ENCODE assay signal across 10 mouse cellular contexts in the genomic region with DNA sequence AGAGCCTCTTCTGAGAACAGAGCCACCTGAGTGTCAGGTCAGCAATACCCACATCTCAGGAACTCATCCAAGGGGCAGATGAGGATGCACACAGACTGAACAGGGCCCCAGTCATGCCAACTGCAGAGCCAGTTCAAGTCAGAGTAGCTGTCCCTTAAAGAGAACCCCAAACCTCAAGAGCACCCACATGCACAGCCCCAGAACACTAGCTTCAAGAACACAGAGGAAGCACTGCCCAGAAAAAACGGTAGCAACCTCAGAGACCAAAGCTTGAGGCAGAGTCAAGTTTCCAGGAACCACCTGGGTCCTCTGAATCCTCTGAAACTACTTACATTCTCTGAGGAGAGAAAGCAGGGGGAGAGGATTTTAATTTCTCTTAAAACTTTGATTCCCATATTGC. TPM values are rescaled to one million over a fixed set of nuclear protein-coding genes. Genes with fewer than 3 reads are reported as not detected.
A peak's percentile ranks its signal among the peaks of the same experiment; 100 is the strongest.
DNase-seq lines count a peak whose midpoint lies in the region; ATAC-seq and TF ChIP-seq lines count a peak whose summit lies in the region.
"Had no signal": no experiment of that assay in that cellular context is flagged by ENCODE, and none has a peak within 500 bp of the region (broad histone marks: within the 10 kb centered on the region; RNA-seq: fewer than 3 reads in every experiment).

No protein-coding gene starts in this region.

- peak overlapping the region; percentile 78; the same call in 1 of the 2 replicates for H3K27ac ChIP-seq in heart, adult 2 months
- no peak overlapping the region for H3K27ac ChIP-seq in neural tube, embryonic 12.5 days
- H3K27ac ChIP-seq in midbrain, embryonic 13.5 days: no peak overlapping the region

- no peak overlapping the region for H3K4me3 ChIP-seq in heart, adult 2 months
- H3K4me3 ChIP-seq in neural tube, embryonic 12.5 days: no peak overlapping the region
- H3K4me3 ChIP-seq in midbrain, embryonic 13.5 days (replicated peaks): peak overlapping the region; percentile 87; the same call in 1 of the 2 replicates

- DNase-seq in heart, adult 2 months: no peak
- DNase-seq in heart, adult 8-10 months (ENCODE audit: low spot score): no peak
- no peak for DNase-seq in neural tube, embryonic 10.5 days (ENCODE audit: extremely low spot score, low spot score)
- DNase-seq in yolk sac, embryonic 10.5 days (ENCODE audit: low spot score): no peak
- DNase-seq in right cerebral cortex, adult 2 months (ENCODE audit: low spot score in 2 of 2): no peak
- DNase-seq: adrenal gland, postnatal 14 days had no signal

- H3K79me2 ChIP-seq in heart, adult 2 months (replicated peaks; ENCODE audit: control insufficient read depth, insufficient read depth, low read length): peaks cover 4% of the 10 kb centered on the region

- H3K4me1 ChIP-seq in heart, adult 2 months (ENCODE audit: control insufficient read depth, insufficient read depth, low read length): peaks cover 29% of the 10 kb centered on the region
- peaks cover 37% of the 10 kb centered on the region for H3K4me1 ChIP-seq in neural tube, embryonic 12.5 days
- peaks cover 49% of the 10 kb centered on the region for H3K4me1 ChIP-seq in midbrain, embryonic 13.5 days (replicated peaks)

- ATAC-seq in neural tube, embryonic 12.5 days (ENCODE audit: low FRiP score, low read depth): no peak
- ATAC-seq in midbrain, embryonic 13.5 days: no peak
- ATAC-seq in monocyte, adult 5-6 weeks (replicated peaks; ENCODE audit: insufficient number of reproducible peaks, low FRiP score, low TSS enrichment, poor library complexity, severe bottlenecking): no peak

- no peaks in the 10 kb centered on the region for H3K9me3 ChIP-seq in neural tube, embryonic 12.5 days
- no peaks in the 10 kb centered on the region for H3K9me3 ChIP-seq in midbrain, embryonic 13.5 days

- H3K27me3 ChIP-seq in heart, adult 2 months (ENCODE audit: control insufficient read depth, insufficient read depth, low read length): no peaks in the 10 kb centered on the region
- H3K27me3 ChIP-seq in neural tube, embryonic 12.5 days (replicated peaks): no peaks in the 10 kb centered on the region
- H3K27me3 ChIP-seq in midbrain, embryonic 13.5 days: no peaks in the 10 kb centered on the region

- 7% methylated on average over 1 of the region's 1 CpGs for WGBS in heart, adult 2 months
- WGBS in neural tube, embryonic 12.5 days: 57% methylated on average over 1 of the region's 1 CpGs
- WGBS in midbrain, embryonic 13.5 days: 70% methylated on average over 1 of the region's 1 CpGs

- H3K9ac ChIP-seq in heart, adult 2 months (ENCODE audit: low read depth, low read length): no peak overlapping the region
- no peak overlapping the region for H3K9ac ChIP-seq in neural tube, embryonic 12.5 days
- H3K9ac ChIP-seq in midbrain, embryonic 13.5 days (replicated peaks): peak overlapping the region; percentile 92; the same call in 1 of the 2 replicates

- no peak for TF ChIP-seq EP300 in heart, adult 2 months (IDR thresholded peaks at IDR 0.05; ENCODE audit: insufficient read depth, low read depth, low read length)

- no peaks in the 10 kb centered on the region for H3K36me3 ChIP-seq in heart, adult 2 months (ENCODE audit: control insufficient read depth, insufficient read depth, low read length)
- peaks cover 13% of the 10 kb centered on the region for H3K36me3 ChIP-seq in neural tube, embryonic 12.5 days
- H3K36me3 ChIP-seq in midbrain, embryonic 13.5 days: peaks cover 7% of the 10 kb centered on the region; the same call in 1 of the 2 replicates

- intact Hi-C loops in heart, adult 2 months (cut with DNase I): loop anchor here (10.0 kb wide), 1 partner anchor 309 kb away; a partner anchor contains a TSS

- TF ChIP-seq CTCF in heart, adult 2 months (IDR thresholded peaks at IDR 0.05): no peak

- H3K4me2 ChIP-seq in neural tube, embryonic 12.5 days (replicated peaks): peak overlapping the region; percentile 93
- H3K4me2 ChIP-seq in midbrain, embryonic 13.5 days (replicated peaks): peak overlapping the region; percentile 87

- no peak for TF ChIP-seq POLR2A in heart, adult 2 months (IDR thresholded peaks at IDR 0.05; ENCODE audit: insufficient read depth, low read depth, low read length)

RNA-seq across cellular contexts. Expression of a gene that starts 1.5 kb away (rescaled TPM):
- total RNA-seq in heart, adult 2 months (2021): 10 to 100 TPM; 19.6 to 22.7 TPM
- 36.0 and 51.5 TPM in 2 replicates for polyA plus RNA-seq in heart, adult 2 months (2012; rRNA removed)
- total RNA-seq in heart, adult 8-10 months (2022): 10 to 100 TPM; 19.5 to 24.0 (median 20.8) TPM
- polyA plus RNA-seq in neural tube, embryonic 12.5 days (2016; fragmentation: Nextera tagmentation; extraction: Ambion mirVana): 16.7 and 17.7 TPM in 2 replicates
- 10.1 and 11.9 TPM in 2 replicates for polyA plus RNA-seq in midbrain, embryonic 13.5 days (2015; fragmentation: Nextera tagmentation; extraction: Ambion mirVana)
- total RNA-seq in monocyte, adult 5-6 weeks (2017): 0.76 to 6.5 TPM (median 1.2 TPM) in 3 replicates

RNA-seq across cellular contexts. Expression of a gene that starts 15.0 kb away (rescaled TPM):
- 10 to 100 TPM; 19.6 to 19.8 TPM for total RNA-seq in heart, adult 2 months (2021)
- 26.8 and 32.4 TPM in 2 replicates for polyA plus RNA-seq in heart, adult 2 months (2012; rRNA removed)
- total RNA-seq in heart, adult 8-10 months (2022): 10 to 100 TPM; 15.8 to 19.5 (median 17.7) TPM
- 95.4 and 106 TPM in 2 replicates for polyA plus RNA-seq in neural tube, embryonic 12.5 days (2016; fragmentation: Nextera tagmentation; extraction: Ambion mirVana)
- polyA plus RNA-seq in midbrain, embryonic 13.5 days (2015; fragmentation: Nextera tagmentation; extraction: Ambion mirVana): 100 and 115 TPM in 2 replicates
- total RNA-seq in monocyte, adult 5-6 weeks (2017): 78.5 to 79.6 TPM (median 79.2 TPM) in 3 replicates

RNA-seq across cellular contexts. Expression of a gene that starts 15.1 kb away (rescaled TPM):
- total RNA-seq in heart, adult 2 months (2021): 10 to 100 TPM; 40.1 to 41.2 TPM
- polyA plus RNA-seq in heart, adult 2 months (2012; rRNA removed): 20.9 and 25.1 TPM in 2 replicates
- total RNA-seq in heart, adult 8-10 months (2022): 10 to 100 TPM; 30.5 to 40.3 (median 34.7) TPM
- polyA plus RNA-seq in neural tube, embryonic 12.5 days (2016; fragmentation: Nextera tagmentation; extraction: Ambion mirVana): 701 and 706 TPM in 2 replicates
- 519 and 564 TPM in 2 replicates for polyA plus RNA-seq in midbrain, embryonic 13.5 days (2015; fragmentation: Nextera tagmentation; extraction: Ambion mirVana)
- total RNA-seq in monocyte, adult 5-6 weeks (2017): 90.8 to 134 TPM (median 92.1 TPM) in 3 replicates

RNA-seq across cellular contexts. Expression of a gene that starts 15.8 kb away (rescaled TPM):
- total RNA-seq in heart, adult 2 months (2021): not detected
- not detected in 2 replicates for polyA plus RNA-seq in heart, adult 2 months (2012; rRNA removed)
- not detected for total RNA-seq in heart, adult 8-10 months (2022)
- polyA plus RNA-seq in neural tube, embryonic 12.5 days (2016; fragmentation: Nextera tagmentation; extraction: Ambion mirVana): not detected in 2 replicates
- 0.09 TPM in 1 of 2 replicates, not detected in the other for polyA plus RNA-seq in midbrain, embryonic 13.5 days (2015; fragmentation: Nextera tagmentation; extraction: Ambion mirVana)
- not detected in 3 replicates for total RNA-seq in monocyte, adult 5-6 weeks (2017)
- total RNA-seq: adrenal gland, postnatal 14 days had no signal
- polyA plus RNA-seq: erythroblast, embryonic 14.5 days had no signal

RNA-seq across cellular contexts. Expression of a gene that starts 24.7 kb away (rescaled TPM):
- total RNA-seq in heart, adult 2 months (2021): not detected
- polyA plus RNA-seq in heart, adult 2 months (2012; rRNA removed): not detected in 2 replicates
- not detected for total RNA-seq in heart, adult 8-10 months (2022)
- 2.8 and 4.7 TPM in 2 replicates for polyA plus RNA-seq in neural tube, embryonic 12.5 days (2016; fragmentation: Nextera tagmentation; extraction: Ambion mirVana)
- polyA plus RNA-seq in midbrain, embryonic 13.5 days (2015; fragmentation: Nextera tagmentation; extraction: Ambion mirVana): not detected in 2 replicates
- 4.2 TPM in 1 of 3 replicates, not detected in the others for total RNA-seq in monocyte, adult 5-6 weeks (2017)
- total RNA-seq: adrenal gland, postnatal 14 days had no signal
- polyA plus RNA-seq: erythroblast, embryonic 14.5 days had no signal
